Mouse (Mus musculus) midbrain, embryonic 12.5 days (tissue): ENCODE measurements around the gene Retnlg. TPM values are rescaled to one million over a fixed set of nuclear protein-coding genes. Genes with fewer than 3 reads are reported as not detected.

ENCODE experiments used
- ATAC-seq: fragments of 200-750 bp; cut with Nextera tagmentation; 2 replicates; pipeline ENCODE4 v1.8.0; 2017; ENCODE audit warnings: low read depth, moderate TSS enrichment, moderate library complexity; ENCODE audit not compliant: low FRiP score
- H3K27ac ChIP-seq: fragments of 300-500 bp; sonication (generic); replicated peaks from 2 replicates; pipeline ENCODE4 v1.5.1; 2016; ENCODE audit warnings: mild to moderate bottlenecking
- H3K27me3 ChIP-seq: fragments of 300-500 bp; sonication (generic); 2 replicates; pipeline ENCODE4 v1.6.1; 2016; ENCODE audit warnings: mild to moderate bottlenecking
- H3K36me3 ChIP-seq: fragments of 300-500 bp; sonication (generic); 2 replicates; pipeline ENCODE4 v1.6.1; 2016
- H3K4me1 ChIP-seq: fragments of 300-500 bp; sonication (generic); 2 replicates; pipeline ENCODE4 v1.6.1; 2016
- H3K4me2 ChIP-seq: fragments of 300-500 bp; sonication (generic); replicated peaks from 2 replicates; pipeline ENCODE4 v1.6.1; 2016; ENCODE audit warnings: mild to moderate bottlenecking, moderate library complexity
- H3K4me3 ChIP-seq: fragments of 300-500 bp; sonication (generic); 2 replicates; pipeline ENCODE4 v1.5.1; 2016; ENCODE audit warnings: mild to moderate bottlenecking
- H3K9ac ChIP-seq: fragments of 300-500 bp; sonication (generic); replicated peaks from 2 replicates; pipeline ENCODE4 v1.6.1; 2016; ENCODE audit warnings: mild to moderate bottlenecking, moderate library complexity
- H3K9me3 ChIP-seq: fragments of 300-500 bp; sonication (generic); 2 replicates; pipeline ENCODE4 v1.6.1; 2016; ENCODE audit warnings: mild to moderate bottlenecking
- WGBS: fragments of 180-500 bp; shearing (Covaris S2); methylation state at CpG from one replicate; pipeline ENCODE4 v1.1.7; 2016; 5-methylcytosine and 5-hydroxymethylcytosine counted together
- polyA plus RNA-seq: library from polyadenylated mRNA; unstranded; fragments of >200 nt; fragmentation: Nextera tagmentation; extraction: Ambion mirVana; gene quantifications from 2 replicates; pipeline ENCODE4 v1.2.1, GENCODE M21; 2016

Gene Retnlg
- polyA plus RNA-seq, 1 experiment from 2014 or later = not detected

- Histone ChIP-seq H3K27me3 (no peaks in the 10 kb centered on the region), H3K4me3 (no peak overlapping the region), H3K9ac (no peak overlapping the region), H3K36me3 (no peaks in the 10 kb centered on the region), H3K4me1 (no peaks in the 10 kb centered on the region), H3K4me2 (no peak overlapping the region), H3K27ac (no peak overlapping the region), H3K9me3 (no peaks in the 10 kb centered on the region)
- WGBS = 77% methylated on average over 2 of the region's 2 CpGs
- no peak for ATAC-seq
Observed at GRCm38 (mm10) chr16:48890733-48891132, 18.3 kb downstream of the Retnlg start.

GRCm38 (mm10) chr16:48899868-48900267 is 27.4 kb downstream of the Retnlg start:
- Histone ChIP-seq H3K36me3 (no peaks in the 10 kb centered on the region), H3K4me2 (no peak overlapping the region), H3K9me3 (no peaks in the 10 kb centered on the region), H3K27ac (no peak overlapping the region), H3K9ac (no peak overlapping the region), H3K27me3 (no peaks in the 10 kb centered on the region), H3K4me1 (no peaks in the 10 kb centered on the region), H3K4me3 (no peak overlapping the region)
- 77% methylated on average over 1 of the region's 1 CpGs for WGBS
- ATAC-seq = no peak

- ATAC-seq = no peak
Observed at GRCm38 (mm10) chr16:48911184-48911583, 38.8 kb downstream of the Retnlg start.

GRCm38 (mm10) chr16:48913206-48913605 is 40.8 kb downstream of the Retnlg start:
- ATAC-seq = no peak
- H3K9ac ChIP-seq = no peak overlapping the region
- no peaks in the 10 kb centered on the region for H3K4me1 ChIP-seq
- H3K9me3 ChIP-seq = no peaks in the 10 kb centered on the region
- WGBS = 92% methylated on average over 3 of the region's 3 CpGs
- no peak overlapping the region for H3K4me3 ChIP-seq
- no peak overlapping the region for H3K27ac ChIP-seq
- H3K27me3 ChIP-seq = no peaks in the 10 kb centered on the region
- H3K4me2 ChIP-seq = no peak overlapping the region
- H3K36me3 ChIP-seq = no peaks in the 10 kb centered on the region

More at GRCm38 (mm10) chr16:48911184-48911583, 38.8 kb downstream of the Retnlg start:
- H3K27me3 ChIP-seq = no peaks in the 10 kb centered on the region
- no peaks in the 10 kb centered on the region for H3K4me1 ChIP-seq
- no peak overlapping the region for H3K4me3 ChIP-seq
- no peak overlapping the region for H3K9ac ChIP-seq
- 89% methylated on average over 1 of the region's 1 CpGs for WGBS
- H3K27ac ChIP-seq = no peak overlapping the region
- no peaks in the 10 kb centered on the region for H3K9me3 ChIP-seq
- H3K36me3 ChIP-seq = no peaks in the 10 kb centered on the region
- no peak overlapping the region for H3K4me2 ChIP-seq

DNA sequence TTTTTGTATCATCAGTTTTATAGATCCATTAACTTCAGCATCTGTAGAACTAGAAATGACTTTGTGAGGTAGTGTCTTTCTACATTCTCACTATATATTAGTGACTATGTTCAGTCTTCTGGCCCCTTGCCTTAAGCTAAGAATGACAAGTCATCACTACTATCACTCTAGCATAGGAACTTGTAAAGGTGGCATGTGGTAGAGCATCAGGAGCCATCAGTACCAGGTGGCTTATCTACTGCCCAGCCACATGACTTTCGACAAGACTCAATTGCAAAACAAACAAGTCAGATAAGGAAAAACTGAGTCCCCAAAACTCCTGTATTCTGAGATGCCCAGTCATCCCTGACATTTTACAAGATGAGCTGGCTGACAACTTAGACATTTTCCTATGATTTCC is 51.3 kb downstream of the Retnlg start:
- no peak for ATAC-seq
- no peak overlapping the region for H3K9ac ChIP-seq
- no peak overlapping the region for H3K27ac ChIP-seq
- H3K36me3 ChIP-seq = peaks cover 38% of the 10 kb centered on the region
- no peaks in the 10 kb centered on the region for H3K27me3 ChIP-seq
- H3K4me3 ChIP-seq = no peak overlapping the region
- 97% methylated on average over 1 of the region's 1 CpGs for WGBS
- H3K4me2 ChIP-seq = no peak overlapping the region
- no peaks in the 10 kb centered on the region for H3K9me3 ChIP-seq
- no peaks in the 10 kb centered on the region for H3K4me1 ChIP-seq

Other genes starting within 250 kb of the Retnlg start
- gene Trat1, start 100.6 kb upstream of the Retnlg start, polyA plus RNA-seq = not detected in 2 replicates
- gene Retnlb, start 55.8 kb upstream of the Retnlg start, polyA plus RNA-seq = not detected in 2 replicates
- not detected in 2 replicates for gene Retnla, start 30.1 kb upstream of the Retnlg start, polyA plus RNA-seq
- 50.8 and 51.6 TPM in 2 replicates for gene Dzip3, start 121.5 kb downstream of the Retnlg start, polyA plus RNA-seq
- gene Cip2a, start 121.6 kb downstream of the Retnlg start, polyA plus RNA-seq = 38.5 and 39.0 TPM in 2 replicates
- not detected in 2 replicates for gene Myh15, start 184.9 kb downstream of the Retnlg start, polyA plus RNA-seq